Mouse (Mus musculus): ENCODE measurements around the gene Hectd1. TPM values are rescaled to one million over a fixed set of nuclear protein-coding genes. Genes with fewer than 3 reads are reported as not detected.

Hectd1 gene
- total and polyA plus RNA-seq, 2 experiments from 2014 or later = 27.6 to 93.6 TPM

- 88% methylated on average over 4 of the region's 4 CpGs for whole genome bisulfite sequencing
- no peak overlapping the region for H3K4me2 ChIP-seq (ENCODE audit: low read depth)
- H3K27me3 ChIP-seq (ENCODE audit: insufficient read depth, low read length) = no peaks in the 10 kb centered on the region
- no peak for DNase-seq
- ATAC-seq = no peak
- H3K27ac ChIP-seq (ENCODE audit: low read depth, low read length) = no peak overlapping the region
- no peaks in the 10 kb centered on the region for H3K4me1 ChIP-seq (ENCODE audit: insufficient read depth)
- no peaks in the 10 kb centered on the region for H3K36me3 ChIP-seq (ENCODE audit: insufficient read depth)
- no peak overlapping the region for H3K4me3 ChIP-seq (ENCODE audit: low read depth, low read length)
- no peak overlapping the region for H3K9ac ChIP-seq
- TF ChIP-seq CTCF (IDR thresholded peaks at IDR 0.05; ENCODE audit: low read depth) = no peak
- no peaks in the 10 kb centered on the region for H3K9me3 ChIP-seq (ENCODE audit: low read length)
Observed at GRCm38 (mm10) chr12:51851617-51852016, 22.3 kb upstream of the Hectd1 start.

- Histone ChIP-seq H3K27ac (ENCODE audit: low read depth, low read length) (no peak overlapping the region), H3K27me3 (ENCODE audit: insufficient read depth, low read length) (no peaks in the 10 kb centered on the region), H3K36me3 (ENCODE audit: insufficient read depth) (no peaks in the 10 kb centered on the region), H3K4me3 (ENCODE audit: low read depth, low read length) (no peak overlapping the region), H3K9me3 (ENCODE audit: low read length) (no peaks in the 10 kb centered on the region), H3K4me1 (ENCODE audit: insufficient read depth) (no peaks in the 10 kb centered on the region), H3K4me2 (ENCODE audit: low read depth) (no peak overlapping the region), H3K9ac (no peak overlapping the region)
- ATAC-seq (no peak), DNase-seq (no peak)
- TF ChIP-seq CTCF (IDR thresholded peaks at IDR 0.05; ENCODE audit: low read depth) = no peak
- WGBS = 93% methylated on average over 3 of the region's 3 CpGs
Observed at GRCm38 (mm10) chr12:51851155-51851554, 21.8 kb upstream of the Hectd1 start.

DNA sequence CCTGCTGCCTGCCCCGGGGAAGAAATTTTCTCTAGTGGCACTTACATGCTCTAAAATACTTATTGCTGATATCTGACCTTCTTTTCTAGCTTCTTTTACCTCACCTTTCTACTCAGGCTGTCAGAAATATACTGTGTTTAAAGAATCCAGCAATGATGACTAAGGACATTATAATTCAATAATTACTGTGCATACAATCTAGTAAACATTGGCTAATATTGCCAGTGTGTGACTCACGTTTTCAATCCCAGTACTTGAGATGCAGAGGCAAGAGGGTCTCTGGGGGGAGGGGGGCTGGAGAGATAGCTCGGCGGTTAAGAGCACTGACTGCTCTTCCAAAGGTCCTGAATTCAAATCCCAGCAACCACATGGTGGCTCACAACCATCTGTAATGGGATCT is 21.0 kb upstream of the Hectd1 start:
- no peaks in the 10 kb centered on the region for H3K27me3 ChIP-seq (ENCODE audit: insufficient read depth, low read length)
- H3K9me3 ChIP-seq (ENCODE audit: low read length) = no peaks in the 10 kb centered on the region
- DNase-seq (no peak), ATAC-seq (no peak)
- no peak overlapping the region for H3K27ac ChIP-seq (ENCODE audit: low read depth, low read length)
- WGBS = 92% methylated on average over 4 of the region's 4 CpGs
- TF ChIP-seq CTCF (IDR thresholded peaks at IDR 0.05; ENCODE audit: low read depth) = no peak
- H3K4me3 ChIP-seq (ENCODE audit: low read depth, low read length) = no peak overlapping the region
- H3K9ac ChIP-seq = no peak overlapping the region
- no peak overlapping the region for H3K4me2 ChIP-seq (ENCODE audit: low read depth)
- H3K36me3 ChIP-seq (ENCODE audit: insufficient read depth) = no peaks in the 10 kb centered on the region
- no peaks in the 10 kb centered on the region for H3K4me1 ChIP-seq (ENCODE audit: insufficient read depth)

- DNase-seq (no peak), ATAC-seq (no peak)
- no peak for TF ChIP-seq CTCF (IDR thresholded peaks at IDR 0.05; ENCODE audit: low read depth)
- Histone ChIP-seq H3K4me3 (ENCODE audit: low read depth, low read length) (no peak overlapping the region), H3K36me3 (ENCODE audit: insufficient read depth) (no peaks in the 10 kb centered on the region), H3K27me3 (ENCODE audit: insufficient read depth, low read length) (no peaks in the 10 kb centered on the region), H3K27ac (ENCODE audit: low read depth, low read length) (no peak overlapping the region), H3K4me1 (ENCODE audit: insufficient read depth) (no peaks in the 10 kb centered on the region), H3K4me2 (ENCODE audit: low read depth) (no peak overlapping the region), H3K9me3 (ENCODE audit: low read length) (no peaks in the 10 kb centered on the region), H3K9ac (no peak overlapping the region)
- WGBS = 90% methylated on average over 2 of the region's 2 CpGs
Observed at GRCm38 (mm10) chr12:51849902-51850301, 20.6 kb upstream of the Hectd1 start.

DNA sequence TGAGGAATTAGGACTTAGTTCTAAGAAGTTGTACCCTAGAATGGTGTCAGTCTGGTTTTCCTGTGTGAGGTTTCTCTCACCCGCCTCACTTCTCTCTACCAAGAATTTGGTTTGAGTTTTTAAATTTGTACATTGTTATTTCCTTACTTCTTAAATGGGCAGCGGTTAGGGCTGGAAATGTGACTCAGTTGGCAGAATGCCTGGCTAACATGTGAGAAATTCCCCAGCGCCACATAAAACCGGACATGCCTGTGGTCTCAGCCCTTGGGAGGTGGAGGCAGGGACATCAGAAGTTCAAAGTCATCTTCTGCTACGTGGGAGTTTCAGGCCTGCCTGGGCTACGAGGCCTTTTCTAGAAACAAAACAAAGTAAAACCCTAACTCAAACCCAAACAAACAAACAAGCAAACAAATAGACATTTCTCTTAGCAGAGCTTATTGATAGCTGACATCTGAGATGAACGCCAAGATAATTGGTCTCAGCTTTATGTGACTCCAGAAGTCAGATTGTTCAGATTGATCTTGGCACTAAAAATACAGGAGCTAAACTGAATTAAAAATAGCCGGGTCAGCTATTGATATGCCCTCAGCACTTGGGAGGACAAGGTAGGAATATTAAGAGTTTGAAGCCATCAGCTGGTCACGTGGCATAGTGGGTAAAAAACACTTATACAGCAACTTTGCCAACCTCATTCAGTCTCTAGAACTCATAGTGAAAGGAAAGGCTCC is 18.8 kb upstream of the Hectd1 start:
- ATAC-seq = no peak
- WGBS = 87% methylated on average over 9 of the region's 9 CpGs
- Histone ChIP-seq H3K4me3 (ENCODE audit: low read depth, low read length) (no peak overlapping the region), H3K27me3 (ENCODE audit: insufficient read depth, low read length) (no peaks in the 10 kb centered on the region), H3K4me2 (ENCODE audit: low read depth) (no peak overlapping the region), H3K9me3 (ENCODE audit: low read length) (no peaks in the 10 kb centered on the region), H3K9ac (no peak overlapping the region), H3K36me3 (ENCODE audit: insufficient read depth) (no peaks in the 10 kb centered on the region), H3K27ac (ENCODE audit: low read depth, low read length) (no peak overlapping the region), H3K4me1 (ENCODE audit: insufficient read depth) (peaks cover 9% of the 10 kb centered on the region; the same call in 1 of the 2 replicates)
- no peak for TF ChIP-seq CTCF (IDR thresholded peaks at IDR 0.05; ENCODE audit: low read depth)
- no peak for DNase-seq

- 0 out of 2 replicates have a peak, but pooled peaks have one; percentile 16 for ATAC-seq
Observed at GRCm38 (mm10) chr12:51845261-51845660, 15.9 kb upstream of the Hectd1 start.

GRCm38 (mm10) chr12:51844771-51845256 is 15.5 kb upstream of the Hectd1 start:
- DNase-seq (peak; percentile 84), ATAC-seq (peak; percentile 97)
- peak overlapping the region; percentile 65 for H3K4me2 ChIP-seq (ENCODE audit: low read depth)
- H3K4me3 ChIP-seq (ENCODE audit: low read depth, low read length) = peak overlapping the region; percentile 54
- peak overlapping the region; percentile 9; the same call in 1 of the 2 replicates for H3K27ac ChIP-seq (ENCODE audit: low read depth, low read length)
- H3K4me1 ChIP-seq (ENCODE audit: insufficient read depth) = peaks cover 9% of the 10 kb centered on the region; the same call in 1 of the 2 replicates
- no peaks in the 10 kb centered on the region for H3K27me3 ChIP-seq (ENCODE audit: insufficient read depth, low read length)
- TF ChIP-seq CTCF (IDR thresholded peaks at IDR 0.05; ENCODE audit: low read depth) = no peak
- 1% methylated on average over 17 of the region's 17 CpGs for WGBS
- H3K36me3 ChIP-seq (ENCODE audit: insufficient read depth) = no peaks in the 10 kb centered on the region
- peak overlapping the region; percentile 49 for H3K9ac ChIP-seq
- no peaks in the 10 kb centered on the region for H3K9me3 ChIP-seq (ENCODE audit: low read length)

More at GRCm38 (mm10) chr12:51845261-51845660, 15.9 kb upstream of the Hectd1 start:
- WGBS = 33% methylated on average over 1 of the region's 1 CpGs
- no peak for DNase-seq
- peak overlapping the region; percentile 54 for H3K4me3 ChIP-seq (ENCODE audit: low read depth, low read length)
- H3K4me2 ChIP-seq (ENCODE audit: low read depth) = peak overlapping the region; percentile 65
- no peaks in the 10 kb centered on the region for H3K9me3 ChIP-seq (ENCODE audit: low read length)
- H3K27ac ChIP-seq (ENCODE audit: low read depth, low read length) = no peak overlapping the region
- H3K36me3 ChIP-seq (ENCODE audit: insufficient read depth) = no peaks in the 10 kb centered on the region
- peaks cover 9% of the 10 kb centered on the region; the same call in 1 of the 2 replicates for H3K4me1 ChIP-seq (ENCODE audit: insufficient read depth)
- H3K27me3 ChIP-seq (ENCODE audit: insufficient read depth, low read length) = no peaks in the 10 kb centered on the region
- H3K9ac ChIP-seq = peak overlapping the region; percentile 49; the same call in 1 of the 2 replicates
- no peak for TF ChIP-seq CTCF (IDR thresholded peaks at IDR 0.05; ENCODE audit: low read depth)

Data from forebrain, postnatal 0 days (tissue).